Mouse (Mus musculus) heart, postnatal 10 days (tissue): Measurements from ENCODE around the gene Cnnm2. TPM values are rescaled to one million over a fixed set of nuclear protein-coding genes. Genes with fewer than 3 reads are reported as not detected.
A peak's percentile ranks its signal among the peaks of the same experiment; 100 is the strongest.

Source experiments
- DNase-seq, 2 experiments: peaks; one replicate each; pipeline ENCODE4 v3.0.0; 2021
- intact Hi-C: fragments of 180-260 bp; cut with DNase I; formaldehyde crosslinking; loops from one replicate; pipeline ENCODE4 v1.15.1; 2025
- total RNA-seq, 2 experiments: library from RNA; stranded (reverse); gene quantifications; 2 replicates each; pipeline ENCODE4 v1.2.3; 2021

Gene Cnnm2
- total RNA-seq, 2 experiments from 2014 or later = 6.6 to 7.7 TPM

GRCm38 (mm10) chr19:46837290-46838079 lies 76.1 kb downstream of the Cnnm2 start:
- intact Hi-C loops = no loop called here
- DNase-seq = peak in 1 of 2 experiments; percentile 16

- no peak for DNase-seq
- intact Hi-C loops = no loop called here
These were observed 79.6 kb downstream of the Cnnm2 start for GRCm38 (mm10) chr19:46841016-46841415.

- intact Hi-C loops = no loop called here
- DNase-seq = no peak
These were observed 81.6 kb downstream of the Cnnm2 start for GRCm38 (mm10) chr19:46843030-46843429.

GRCm38 (mm10) chr19:46846056-46846455 lies 84.7 kb downstream of the Cnnm2 start:
- no peak for DNase-seq
- intact Hi-C loops = no loop called here

GRCm38 (mm10) chr19:46846459-46846858 lies 85.1 kb downstream of the Cnnm2 start:
- peak; percentile 16 to 31 for DNase-seq
- intact Hi-C loops = no loop called here

GRCm38 (mm10) chr19:46848381-46849268 lies 87.2 kb downstream of the Cnnm2 start:
- intact Hi-C loops = no loop called here
- DNase-seq = peak; percentile 22 to 29

- DNase-seq = no peak
- intact Hi-C loops = no loop called here
These were observed 88.1 kb downstream of the Cnnm2 start for GRCm38 (mm10) chr19:46849443-46849997.

- intact Hi-C loops = no loop called here
These were observed 94.8 kb downstream of the Cnnm2 start for GRCm38 (mm10) chr19:46856232-46856631.

GRCm38 (mm10) chr19:46856780-46857179 lies 95.4 kb downstream of the Cnnm2 start:
- no peak for DNase-seq
- intact Hi-C loops = no loop called here

More at GRCm38 (mm10) chr19:46856232-46856631, 94.8 kb downstream of the Cnnm2 start:
- DNase-seq = no peak

- intact Hi-C loops = no loop called here
- peak; percentile 40 to 53 for DNase-seq
These were observed 96.0 kb downstream of the Cnnm2 start for GRCm38 (mm10) chr19:46857277-46857989.

- intact Hi-C loops = no loop called here
- no peak for DNase-seq
These were observed 96.8 kb downstream of the Cnnm2 start for GRCm38 (mm10) chr19:46858200-46858599.

- intact Hi-C loops = no loop called here
- no peak for DNase-seq
These were observed 101.2 kb downstream of the Cnnm2 start for GRCm38 (mm10) chr19:46862556-46862955.

GRCm38 (mm10) chr19:46863236-46863927 lies 102.0 kb downstream of the Cnnm2 start:
- intact Hi-C loops = no loop called here
- no peak for DNase-seq

- DNase-seq = no peak
- intact Hi-C loops = no loop called here
These were observed 102.7 kb downstream of the Cnnm2 start for GRCm38 (mm10) chr19:46864079-46864478.

- intact Hi-C loops = loop anchor here (5.0 kb wide), 1 partner anchor 278 kb away; no protein-coding TSS in a partner anchor
- no peak for DNase-seq
These were observed 103.4 kb downstream of the Cnnm2 start for GRCm38 (mm10) chr19:46864731-46865331.

- intact Hi-C loops = loop anchor here (5.0 kb wide), 1 partner anchor 278 kb away; no protein-coding TSS in a partner anchor
- DNase-seq = no peak
These were observed 104.0 kb downstream of the Cnnm2 start for GRCm38 (mm10) chr19:46865381-46865780.

GRCm38 (mm10) chr19:46869049-46869448 lies 107.7 kb downstream of the Cnnm2 start:
- intact Hi-C loops = loop anchor here (1.0 to 5.0 kb wide), 3 partner anchors 109 to 282 kb away; no protein-coding TSS in a partner anchor
- DNase-seq = no peak

- intact Hi-C loops = loop anchor here (1.0 to 5.0 kb wide), 3 partner anchors 109 to 282 kb away; no protein-coding TSS in a partner anchor
- peak; percentile 86 to 89 for DNase-seq
These were observed 108.1 kb downstream of the Cnnm2 start for GRCm38 (mm10) chr19:46869526-46869925.

- DNase-seq = no peak
- intact Hi-C loops = no loop called here
These were observed 109.7 kb downstream of the Cnnm2 start for GRCm38 (mm10) chr19:46871096-46871495.
